In the genomic region with DNA sequence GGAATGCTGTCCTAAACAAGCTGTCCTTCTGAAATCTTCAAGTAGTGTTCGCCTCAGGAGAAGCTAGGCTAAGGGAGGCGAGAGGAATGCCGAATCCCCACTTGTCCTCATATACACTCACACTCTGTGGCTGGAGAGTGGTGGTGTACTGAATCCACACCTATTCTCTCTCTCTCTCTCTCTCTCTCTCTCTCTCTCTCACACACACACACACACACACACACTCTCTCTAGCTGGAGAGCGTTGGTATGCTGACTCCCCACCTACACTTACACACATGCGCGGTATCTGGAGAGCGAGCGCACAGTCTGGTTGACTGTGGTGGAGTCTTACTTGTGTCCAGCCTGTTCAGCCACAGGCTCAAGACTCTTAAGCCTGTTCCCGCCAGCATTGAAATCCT, we compare ENCODE assay signal across 24 mouse cellular contexts.
DNase-seq lines count a peak whose midpoint lies in the region; ATAC-seq and TF ChIP-seq lines count a peak whose summit lies in the region.
"Had no signal": no experiment of that assay in that cellular context is flagged by ENCODE, and none has a peak within 500 bp of the region (broad histone marks: within the 10 kb centered on the region; RNA-seq: fewer than 3 reads in every experiment).

No protein-coding gene starts in this region.

- 56% methylated on average over 9 of the region's 9 CpGs for WGBS in heart, embryonic 16.5 days
- 88% methylated on average over 9 of the region's 9 CpGs for WGBS in midbrain, embryonic 11.5 days
- WGBS in midbrain, embryonic 10.5 days, result 91% methylated on average over 9 of the region's 9 CpGs

- H3K9me3 ChIP-seq in heart, embryonic 16.5 days (replicated peaks; ENCODE audit: control insufficient read depth, low read length), result no peaks in the 10 kb centered on the region
- H3K9me3 ChIP-seq in midbrain, embryonic 11.5 days (ENCODE audit: control insufficient read depth, low read length), result no peaks in the 10 kb centered on the region
- no peaks in the 10 kb centered on the region for H3K9me3 ChIP-seq in midbrain, embryonic 10.5 days (replicated peaks)
- H3K9me3 ChIP-seq: embryonic facial prominence, embryonic 10.5 days; forebrain, embryonic 15.5 days; liver, embryonic 13.5 days; midbrain, embryonic 12.5 days; neural tube, embryonic 15.5 days had no signal

- TF ChIP-seq CTCF in gastrocnemius, adult 2 months (IDR thresholded peaks at IDR 0.05), result no peak

- peak; percentile 50; the same call in 1 of the 2 replicates for ATAC-seq in heart, embryonic 16.5 days (replicated peaks; ENCODE audit: extremely low read depth, insufficient read depth, low FRiP score)
- no peak for ATAC-seq in midbrain, embryonic 11.5 days (ENCODE audit: low FRiP score)
- ATAC-seq: forebrain, embryonic 15.5 days had no signal

- H3K4me2 ChIP-seq in heart, embryonic 16.5 days (ENCODE audit: low read depth, low read length), result no peak overlapping the region
- H3K4me2 ChIP-seq in midbrain, embryonic 11.5 days, result no peak overlapping the region
- H3K4me2 ChIP-seq: forebrain, embryonic 15.5 days; hindbrain, embryonic 14.5 days; liver, embryonic 13.5 days; midbrain, embryonic 12.5 days; neural tube, embryonic 15.5 days had no signal

- no peak for DNase-seq in gastrocnemius, adult 2 months
- no peak for DNase-seq in gastrocnemius, postnatal 25 days
- DNase-seq in heart, postnatal 10 days, result no peak
- DNase-seq in midbrain, embryonic 11.5 days (ENCODE audit: low spot score, missing footprints), result peak; percentile 70
- no peak for DNase-seq in midbrain, embryonic 10.5 days (ENCODE audit: low spot score)
- DNase-seq in right cerebral cortex, postnatal 10 days (ENCODE audit: low spot score in 2 of 2), result no peak
- DNase-seq: adrenal gland, postnatal 14 days; cerebellum, adult 11 months; cerebellum, adult 9-11 months; gastrocnemius, postnatal 36 days; heart, postnatal 36 days; kidney, adult 2 months; liver, embryonic 13.5 days; right cerebral cortex, adult 18-20 months; thymus, adult 2 months; thymus, postnatal 4 days had no signal

- H3K27me3 ChIP-seq in heart, embryonic 16.5 days (ENCODE audit: control insufficient read depth, insufficient read depth, low read length), result no peaks in the 10 kb centered on the region
- no peaks in the 10 kb centered on the region for H3K27me3 ChIP-seq in midbrain, embryonic 11.5 days (ENCODE audit: control insufficient read depth, insufficient read depth, low read length)
- no peaks in the 10 kb centered on the region for H3K27me3 ChIP-seq in midbrain, embryonic 10.5 days (ENCODE audit: low read depth, poor library complexity, severe bottlenecking)
- H3K27me3 ChIP-seq: forebrain, embryonic 15.5 days; liver, embryonic 13.5 days; midbrain, embryonic 12.5 days; neural tube, embryonic 15.5 days had no signal

- no peak overlapping the region for H3K9ac ChIP-seq in heart, embryonic 16.5 days (ENCODE audit: low read length)
- no peak overlapping the region for H3K9ac ChIP-seq in midbrain, embryonic 11.5 days (ENCODE audit: low read length)
- H3K9ac ChIP-seq: forebrain, embryonic 15.5 days; hindbrain, embryonic 14.5 days; liver, embryonic 13.5 days; midbrain, embryonic 12.5 days; neural tube, embryonic 15.5 days had no signal

- no peaks in the 10 kb centered on the region for H3K36me3 ChIP-seq in heart, embryonic 16.5 days (ENCODE audit: control insufficient read depth, insufficient read depth)
- no peaks in the 10 kb centered on the region for H3K36me3 ChIP-seq in midbrain, embryonic 11.5 days (ENCODE audit: control insufficient read depth, insufficient read depth, low read length)
- H3K36me3 ChIP-seq in midbrain, embryonic 10.5 days, result no peaks in the 10 kb centered on the region
- H3K36me3 ChIP-seq: embryonic facial prominence, embryonic 10.5 days; forebrain, embryonic 15.5 days; liver, embryonic 13.5 days; midbrain, embryonic 12.5 days; neural tube, embryonic 15.5 days had no signal

- H3K4me3 ChIP-seq in gastrocnemius, adult 2 months, result no peak overlapping the region
- no peak overlapping the region for H3K4me3 ChIP-seq in heart, embryonic 16.5 days (ENCODE audit: low read length)
- H3K4me3 ChIP-seq in midbrain, embryonic 11.5 days (ENCODE audit: low read depth, low read length), result no peak overlapping the region
- no peak overlapping the region for H3K4me3 ChIP-seq in midbrain, embryonic 10.5 days
- H3K4me3 ChIP-seq: embryonic facial prominence, embryonic 10.5 days; forebrain, embryonic 15.5 days; left cerebral cortex, adult 2 months; liver, embryonic 13.5 days; midbrain, embryonic 12.5 days; neural tube, embryonic 15.5 days had no signal

- H3K27ac ChIP-seq in gastrocnemius, adult 2 months, result peak overlapping the region; percentile 58
- H3K27ac ChIP-seq in heart, embryonic 16.5 days (ENCODE audit: low read length), result no peak overlapping the region
- no peak overlapping the region for H3K27ac ChIP-seq in midbrain, embryonic 11.5 days (ENCODE audit: low read depth, low read length)
- no peak overlapping the region for H3K27ac ChIP-seq in midbrain, embryonic 10.5 days (replicated peaks)
- H3K27ac ChIP-seq: embryonic facial prominence, embryonic 10.5 days; forebrain, embryonic 15.5 days; hindbrain, embryonic 14.5 days; kidney, postnatal 0 days; left cerebral cortex, adult 2 months; liver, embryonic 13.5 days; midbrain, embryonic 12.5 days; neural tube, embryonic 15.5 days had no signal

- intact Hi-C loops in gastrocnemius, adult 2 months (cut with DNase I), result no loop called here
- intact Hi-C loops in heart, postnatal 10 days (cut with DNase I), result loop anchor here (5.0 kb wide), 1 partner anchor 65 kb away; no protein-coding TSS in a partner anchor

- peaks cover 31% of the 10 kb centered on the region for H3K4me1 ChIP-seq in heart, embryonic 16.5 days (ENCODE audit: control insufficient read depth, insufficient read depth, low read length)
- H3K4me1 ChIP-seq in midbrain, embryonic 11.5 days (ENCODE audit: control insufficient read depth, insufficient read depth, low read length), result peaks cover 7% of the 10 kb centered on the region
- H3K4me1 ChIP-seq in midbrain, embryonic 10.5 days, result peaks cover 20% of the 10 kb centered on the region
